Mouse (Mus musculus) embryonic facial prominence, embryonic 13.5 days (tissue): ENCODE results near the gene Gcc2. TPM values are rescaled to one million over a fixed set of nuclear protein-coding genes. Genes with fewer than 3 reads are reported as not detected.

Source experiments
- ATAC-seq: fragments of 200-750 bp; cut with Nextera tagmentation; 2 replicates; pipeline ENCODE4 v1.8.0; 2017; ENCODE audit warnings: low read depth; ENCODE audit not compliant: insufficient number of reproducible peaks, insufficient read depth, low FRiP score, low TSS enrichment
- H3K27ac ChIP-seq: fragments of 300-500 bp; sonication (generic); 2 replicates; pipeline ENCODE4 v1.5.1; 2015; ENCODE audit warnings: moderate library complexity, mild to moderate bottlenecking, inconsistent platforms
- H3K27me3 ChIP-seq: fragments of 300-500 bp; sonication (generic); 2 replicates; pipeline ENCODE4 v1.6.1; 2015; ENCODE audit warnings: mild to moderate bottlenecking, inconsistent platforms
- H3K36me3 ChIP-seq: fragments of 300-500 bp; sonication (generic); 2 replicates; pipeline ENCODE4 v1.6.1; 2015; ENCODE audit warnings: mild to moderate bottlenecking, inconsistent platforms
- H3K4me1 ChIP-seq: fragments of 300-500 bp; sonication (generic); 2 replicates; pipeline ENCODE4 v1.6.1; 2015; ENCODE audit warnings: inconsistent platforms
- H3K4me2 ChIP-seq: fragments of 300-500 bp; sonication (generic); 2 replicates; pipeline ENCODE4 v1.6.1; 2015; ENCODE audit warnings: moderate library complexity, mild to moderate bottlenecking, inconsistent platforms
- H3K4me3 ChIP-seq: fragments of 300-500 bp; sonication (generic); 2 replicates; pipeline ENCODE4 v1.5.1; 2015; ENCODE audit warnings: mild to moderate bottlenecking, inconsistent platforms
- H3K9ac ChIP-seq: fragments of 300-500 bp; sonication (generic); 2 replicates; pipeline ENCODE4 v1.6.1; 2015; ENCODE audit warnings: mild to moderate bottlenecking, inconsistent platforms
- H3K9me3 ChIP-seq: fragments of 300-500 bp; sonication (generic); 2 replicates; pipeline ENCODE4 v1.6.1; 2016; ENCODE audit warnings: inconsistent platforms
- WGBS: fragments of 180-500 bp; shearing (Covaris S2); methylation state at CpG from one replicate; pipeline ENCODE4 v1.1.7; 2015; ENCODE audit warnings: mixed read lengths; 5-methylcytosine and 5-hydroxymethylcytosine counted together
- polyA plus RNA-seq: library from polyadenylated mRNA; unstranded; fragments of >200 nt; fragmentation: Nextera tagmentation; extraction: Ambion mirVana; gene quantifications from 2 replicates; pipeline ENCODE4 v1.2.1, GENCODE M21; 2015

Gene Gcc2
- 88.0 and 88.8 TPM in 2 replicates for polyA plus RNA-seq

DNA sequence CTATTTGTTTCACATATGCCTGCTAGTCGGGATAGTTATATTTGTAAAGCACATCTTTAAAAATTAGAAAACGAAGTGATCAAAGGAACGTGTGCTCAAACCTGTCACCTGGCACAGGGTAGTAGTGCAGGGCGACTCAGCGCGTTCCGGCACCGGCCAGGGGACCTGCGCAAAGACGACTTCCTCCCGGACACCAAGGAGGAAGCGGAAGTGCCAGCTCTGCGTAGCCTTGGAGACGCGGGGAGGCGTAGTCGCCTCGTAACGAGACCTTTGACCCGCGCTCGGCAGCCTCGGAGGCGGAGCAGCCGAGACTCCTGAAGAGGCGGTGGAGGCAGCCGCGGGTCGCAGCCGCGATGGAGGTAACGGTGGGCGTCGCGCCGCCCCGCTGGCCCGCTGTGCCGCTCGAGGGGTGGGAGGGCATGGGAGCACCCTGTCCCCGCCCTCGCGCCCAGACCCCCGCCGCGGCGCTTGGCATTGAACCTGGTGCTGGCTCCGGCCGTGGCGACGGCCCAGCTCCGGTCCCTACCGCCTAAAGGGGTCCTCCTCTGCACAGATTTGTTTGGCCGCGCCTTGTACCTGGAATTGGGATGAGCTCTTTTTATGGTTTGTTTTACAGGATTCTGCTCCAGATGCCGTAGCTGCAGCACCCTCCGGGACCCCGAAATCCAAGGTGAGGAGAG is at the start of gene Gcc2:
Gene Gcc2 (plus strand): TSS at position 285 of the 680 bp plus-strand sequence.
- peak within 1 kb of the TSS; percentile 75 for H3K4me3 ChIP-seq
- no peaks in the 10 kb centered on the region for H3K9me3 ChIP-seq
- ATAC-seq = peak; percentile 90
- H3K4me1 ChIP-seq = peaks cover 6% of the 10 kb centered on the region; the same call in 1 of the 2 replicates
- H3K27ac ChIP-seq = peak within 1 kb of the TSS; percentile 24
- peak within 1 kb of the TSS; percentile 77 for H3K9ac ChIP-seq
- H3K4me2 ChIP-seq = peak within 1 kb of the TSS; percentile 63
- H3K36me3 ChIP-seq = peaks cover 19% of the 10 kb centered on the region
- under 1% methylated on average over 40 of the region's 58 CpGs for WGBS
- H3K27me3 ChIP-seq = no peaks in the 10 kb centered on the region

DNA sequence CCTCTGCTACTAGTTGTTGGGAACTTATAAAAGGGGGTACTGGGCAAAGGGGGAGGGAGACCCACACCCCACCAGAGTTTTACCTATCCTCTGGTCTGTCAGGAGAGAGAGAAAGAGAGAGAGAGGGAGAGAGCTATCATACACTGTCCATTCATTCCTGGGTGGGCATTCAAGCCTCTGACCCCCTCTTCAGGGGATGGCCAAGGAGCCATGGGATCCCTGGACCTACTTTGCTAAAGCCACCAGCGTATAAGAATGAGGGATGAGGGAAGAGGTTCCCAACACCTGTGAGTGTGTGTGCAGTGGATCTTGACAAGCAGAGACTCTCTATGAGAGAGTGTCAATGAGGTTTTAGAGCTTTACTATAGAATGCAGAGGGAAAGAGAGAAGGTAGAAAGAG is 49.3 kb upstream of the Gcc2 start:
- 41% methylated on average over 1 of the region's 1 CpGs for WGBS

GRCm38 (mm10) chr10:58206639-58207404 is 48.5 kb upstream of the Gcc2 start:
- Histone ChIP-seq H3K36me3 (no peaks in the 10 kb centered on the region), H3K9ac (no peak overlapping the region), H3K27me3 (no peaks in the 10 kb centered on the region), H3K27ac (no peak overlapping the region), H3K4me2 (no peak overlapping the region), H3K4me1 (no peaks in the 10 kb centered on the region), H3K9me3 (peaks cover 3% of the 10 kb centered on the region; the same call in 1 of the 2 replicates), H3K4me3 (no peak overlapping the region)
- WGBS = 85% methylated on average over 4 of the region's 4 CpGs
- no peak for ATAC-seq

More for the DNA sequence above, 49.3 kb upstream of the Gcc2 start:
- ATAC-seq = peak; percentile 26; the same call in 1 of the 2 replicates
- no peaks in the 10 kb centered on the region for H3K36me3 ChIP-seq
- H3K4me3 ChIP-seq = no peak overlapping the region
- H3K9me3 ChIP-seq = peaks cover 3% of the 10 kb centered on the region; the same call in 1 of the 2 replicates
- H3K4me1 ChIP-seq = no peaks in the 10 kb centered on the region
- no peak overlapping the region for H3K4me2 ChIP-seq
- no peak overlapping the region for H3K9ac ChIP-seq
- H3K27me3 ChIP-seq = no peaks in the 10 kb centered on the region
- no peak overlapping the region for H3K27ac ChIP-seq

- Histone ChIP-seq H3K4me3 (no peak overlapping the region), H3K27ac (no peak overlapping the region), H3K36me3 (no peaks in the 10 kb centered on the region), H3K4me2 (no peak overlapping the region), H3K9me3 (peaks cover 3% of the 10 kb centered on the region; the same call in 1 of the 2 replicates), H3K9ac (no peak overlapping the region), H3K27me3 (no peaks in the 10 kb centered on the region), H3K4me1 (no peaks in the 10 kb centered on the region)
- 62% methylated on average over 2 of the region's 2 CpGs for WGBS
- ATAC-seq = no peak
Measured at GRCm38 (mm10) chr10:58209710-58210467, 45.4 kb upstream of the Gcc2 start.

DNA sequence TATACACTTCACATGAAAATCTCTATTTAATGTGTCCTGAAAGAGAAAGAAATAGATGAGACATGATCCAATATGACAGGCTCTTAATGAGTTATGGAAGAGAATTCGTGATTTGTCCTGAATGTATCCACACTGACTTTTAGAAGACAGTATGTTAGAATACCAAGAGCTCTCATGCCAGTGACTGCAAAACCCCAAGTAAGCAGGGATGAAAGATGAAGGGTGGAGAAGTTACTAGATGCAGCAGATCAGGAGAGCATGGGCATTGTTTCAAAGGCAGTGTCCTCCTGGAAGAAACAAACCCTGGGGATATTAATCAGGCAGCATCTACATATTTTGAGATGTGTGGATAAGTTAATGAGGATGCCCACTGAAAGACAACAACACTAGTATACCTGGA is 44.8 kb upstream of the Gcc2 start:
- Histone ChIP-seq H3K4me1 (no peaks in the 10 kb centered on the region), H3K36me3 (no peaks in the 10 kb centered on the region), H3K9ac (no peak overlapping the region), H3K4me3 (no peak overlapping the region), H3K4me2 (no peak overlapping the region), H3K9me3 (peaks cover 3% of the 10 kb centered on the region; the same call in 1 of the 2 replicates), H3K27ac (no peak overlapping the region), H3K27me3 (no peaks in the 10 kb centered on the region)
- no peak for ATAC-seq
- 61% methylated on average over 1 of the region's 1 CpGs for WGBS

GRCm38 (mm10) chr10:58211213-58211612 is 44.1 kb upstream of the Gcc2 start:
- 86% methylated on average over 2 of the region's 2 CpGs for WGBS
- Histone ChIP-seq H3K4me1 (no peaks in the 10 kb centered on the region), H3K4me2 (no peak overlapping the region), H3K9ac (no peak overlapping the region), H3K4me3 (no peak overlapping the region), H3K27ac (no peak overlapping the region), H3K9me3 (no peaks in the 10 kb centered on the region), H3K36me3 (no peaks in the 10 kb centered on the region), H3K27me3 (no peaks in the 10 kb centered on the region)
- no peak for ATAC-seq

GRCm38 (mm10) chr10:58212230-58212629 is 43.1 kb upstream of the Gcc2 start:
- H3K4me3 ChIP-seq = no peak overlapping the region
- 76% methylated on average over 7 of the region's 7 CpGs for WGBS

GRCm38 (mm10) chr10:58214497-58214896 is 40.8 kb upstream of the Gcc2 start:
- Histone ChIP-seq H3K9ac (no peak overlapping the region), H3K4me1 (no peaks in the 10 kb centered on the region), H3K9me3 (no peaks in the 10 kb centered on the region), H3K27me3 (no peaks in the 10 kb centered on the region), H3K4me3 (no peak overlapping the region), H3K36me3 (no peaks in the 10 kb centered on the region), H3K4me2 (no peak overlapping the region), H3K27ac (no peak overlapping the region)
- no peak for ATAC-seq

More at GRCm38 (mm10) chr10:58212230-58212629, 43.1 kb upstream of the Gcc2 start:
- H3K4me2 ChIP-seq = no peak overlapping the region
- no peaks in the 10 kb centered on the region for H3K9me3 ChIP-seq
- no peak for ATAC-seq
- H3K9ac ChIP-seq = no peak overlapping the region
- H3K36me3 ChIP-seq = no peaks in the 10 kb centered on the region
- H3K27ac ChIP-seq = no peak overlapping the region
- H3K27me3 ChIP-seq = no peaks in the 10 kb centered on the region
- no peaks in the 10 kb centered on the region for H3K4me1 ChIP-seq

- Histone ChIP-seq H3K4me2 (no peak overlapping the region), H3K27ac (no peak overlapping the region), H3K9me3 (no peaks in the 10 kb centered on the region), H3K4me1 (no peaks in the 10 kb centered on the region), H3K4me3 (no peak overlapping the region), H3K36me3 (no peaks in the 10 kb centered on the region), H3K27me3 (no peaks in the 10 kb centered on the region), H3K9ac (no peak overlapping the region)
- WGBS = 80% methylated on average over 5 of the region's 5 CpGs
- no peak for ATAC-seq
Measured at GRCm38 (mm10) chr10:58214934-58215333, 40.4 kb upstream of the Gcc2 start.

- no peaks in the 10 kb centered on the region for H3K9me3 ChIP-seq
- WGBS = 79% methylated on average over 1 of the region's 1 CpGs
- no peak overlapping the region for H3K27ac ChIP-seq
Measured at GRCm38 (mm10) chr10:58215353-58215752, 39.9 kb upstream of the Gcc2 start.

DNA sequence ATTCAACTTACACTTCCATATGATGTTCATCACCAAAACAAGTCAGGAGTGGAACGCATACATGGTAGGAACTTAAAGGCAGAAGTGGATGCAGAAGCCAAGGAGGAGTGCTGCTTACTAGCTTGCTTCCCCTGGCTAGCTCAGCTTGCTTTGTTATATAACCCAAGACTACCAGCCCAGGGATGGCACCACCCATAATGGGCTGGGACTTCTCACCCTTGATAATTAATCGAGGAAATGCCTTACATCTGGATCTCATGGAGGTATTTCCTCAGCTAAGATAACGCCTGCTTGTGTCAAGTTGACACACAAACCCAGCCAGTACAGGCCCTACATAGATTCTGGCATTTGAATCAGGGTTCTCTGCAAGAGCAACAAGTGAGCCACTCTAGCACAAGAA is 37.9 kb upstream of the Gcc2 start:
- Histone ChIP-seq H3K4me3 (no peak overlapping the region), H3K4me1 (no peaks in the 10 kb centered on the region), H3K27me3 (no peaks in the 10 kb centered on the region), H3K9ac (no peak overlapping the region), H3K36me3 (no peaks in the 10 kb centered on the region), H3K9me3 (peaks cover 3% of the 10 kb centered on the region; the same call in 1 of the 2 replicates), H3K27ac (no peak overlapping the region), H3K4me2 (no peak overlapping the region)
- 73% methylated on average over 3 of the region's 3 CpGs for WGBS
- no peak for ATAC-seq

More at GRCm38 (mm10) chr10:58215353-58215752, 39.9 kb upstream of the Gcc2 start:
- Histone ChIP-seq H3K36me3 (no peaks in the 10 kb centered on the region), H3K4me2 (no peak overlapping the region), H3K4me1 (no peaks in the 10 kb centered on the region), H3K27me3 (no peaks in the 10 kb centered on the region), H3K9ac (no peak overlapping the region), H3K4me3 (no peak overlapping the region)
- ATAC-seq = no peak
